Comparison of ENCODE assay signal across 13 mouse cellular contexts in the genomic region with DNA sequence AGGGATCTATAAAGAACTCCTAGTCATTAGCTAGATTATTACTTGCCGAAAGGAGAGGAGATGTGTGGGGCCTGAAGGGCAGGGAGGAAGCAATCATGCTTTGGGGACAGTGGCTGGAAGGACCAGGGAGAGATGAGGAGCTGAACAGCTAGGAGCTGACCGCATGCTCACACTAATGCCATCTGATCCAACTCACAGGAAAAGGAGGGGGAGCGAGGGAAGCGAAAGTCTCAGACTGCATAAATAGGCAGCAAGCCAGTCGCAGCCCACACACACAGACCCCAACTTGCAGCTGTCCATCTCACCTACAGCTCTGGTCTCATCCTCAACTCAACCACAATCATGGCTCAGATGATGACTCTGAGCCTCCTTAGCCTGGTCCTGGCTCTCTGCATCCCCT. TPM values are rescaled to one million over a fixed set of nuclear protein-coding genes. Genes with fewer than 3 reads are reported as not detected.
DNase-seq lines count a peak whose midpoint lies in the region; ATAC-seq and TF ChIP-seq lines count a peak whose summit lies in the region.
"Not testable (repeated sequence)": the region's sequence is repeated elsewhere in the genome, so short reads cannot be mapped to it uniquely, and the experiment has no call there.
"Had no signal": no experiment of that assay in that cellular context is flagged by ENCODE, and none has a peak within 500 bp of the region (broad histone marks: within the 10 kb centered on the region; RNA-seq: fewer than 3 reads in every experiment).

A gene (plus strand): TSS at position 301 of the 400 bp plus-strand sequence.

- ATAC-seq in embryonic facial prominence, embryonic 11.5 days (replicated peaks; ENCODE audit: insufficient number of reproducible peaks, low FRiP score, low TSS enrichment, low read depth); intestine, postnatal 0 days: not testable (repeated sequence)

- not testable (repeated sequence) for H3K9ac ChIP-seq in embryonic facial prominence, embryonic 11.5 days (replicated peaks; ENCODE audit: low read length); intestine, postnatal 0 days (ENCODE audit: low read depth, low read length)

- not testable (repeated sequence) for H3K27ac ChIP-seq in embryonic facial prominence, embryonic 11.5 days (replicated peaks; ENCODE audit: low read depth, low read length); intestine, postnatal 0 days (ENCODE audit: low read depth, low read length)

- not testable (repeated sequence) for DNase-seq in embryonic facial prominence, embryonic 11.5 days (ENCODE audit: low spot score); heart, adult 18-20 months; heart, postnatal 14 days; layer of hippocampus, adult 8-10 months (ENCODE audit: low spot score in 2 of 2); left cerebral cortex, adult 18-20 months (ENCODE audit: low spot score in 2 of 2); left cerebral cortex, postnatal 25 days (ENCODE audit: low spot score in 2 of 2)

- H3K27me3 ChIP-seq in embryonic facial prominence, embryonic 11.5 days (ENCODE audit: control insufficient read depth, insufficient read depth, low read length); intestine, postnatal 0 days (replicated peaks; ENCODE audit: control insufficient read depth, insufficient read depth, low read length): not testable (repeated sequence)

- H3K4me3 ChIP-seq in embryonic facial prominence, embryonic 11.5 days (ENCODE audit: low read depth, low read length); intestine, postnatal 0 days (ENCODE audit: low read depth, low read length): not testable (repeated sequence)

- H3K9me3 ChIP-seq in embryonic facial prominence, embryonic 11.5 days (replicated peaks; ENCODE audit: control insufficient read depth, low read length); intestine, postnatal 0 days (ENCODE audit: control insufficient read depth): not testable (repeated sequence)

- not testable (repeated sequence) for TF ChIP-seq CTCF in intestine, postnatal 0 days (IDR thresholded peaks at IDR 0.05; ENCODE audit: low read depth)

- H3K4me2 ChIP-seq in embryonic facial prominence, embryonic 11.5 days (ENCODE audit: low read depth, low read length); intestine, postnatal 0 days (replicated peaks; ENCODE audit: low read depth): not testable (repeated sequence)

- no CpG with 5 or more reads among the region's 5 CpGs for WGBS in embryonic facial prominence, embryonic 11.5 days
- no CpG with 5 or more reads among the region's 5 CpGs for WGBS in intestine, postnatal 0 days

- not testable (repeated sequence) for H3K4me1 ChIP-seq in embryonic facial prominence, embryonic 11.5 days (ENCODE audit: control insufficient read depth, insufficient read depth, low read length); intestine, postnatal 0 days (replicated peaks; ENCODE audit: control insufficient read depth, insufficient read depth, low read length)

- intact Hi-C loops in heart, postnatal 14 days (cut with DNase I); left cerebral cortex, postnatal 25 days (cut with DNase I): not testable (repeated sequence)

- not testable (repeated sequence) for H3K36me3 ChIP-seq in embryonic facial prominence, embryonic 11.5 days (replicated peaks; ENCODE audit: control insufficient read depth, insufficient read depth, low read depth, low read length); intestine, postnatal 0 days (ENCODE audit: control insufficient read depth, insufficient read depth)

RNA-seq across cellular contexts. Expression of the gene that starts here (rescaled TPM):
- polyA plus RNA-seq in embryonic facial prominence, embryonic 11.5 days (2014; fragmentation: Nextera tagmentation; extraction: Ambion mirVana) = 10.1 TPM in 1 of 2 replicates, not detected in the other
- 10 to 100 TPM; 37.8 to 38.7 TPM for total RNA-seq in heart, adult 18-20 months (2021)
- total RNA-seq in heart, postnatal 14 days (2021) = 10 to 100 TPM; 22.7 to 23.8 TPM
- 5.7 and 12.4 TPM in 2 replicates for polyA plus RNA-seq in intestine, postnatal 0 days (2015; fragmentation: Nextera tagmentation; extraction: Ambion mirVana)
- total RNA-seq in layer of hippocampus, adult 8-10 months (2022) = 10 to 100 TPM in 3 of 4 experiments, not detected in 1; 14.1 to 17.8 (median 15.9) TPM
- 10 to 100 TPM; 36.2 to 38.3 TPM for total RNA-seq in left cerebral cortex, adult 18-20 months (2021)
- 10 to 100 TPM; 22.3 to 26.4 TPM for total RNA-seq in left cerebral cortex, postnatal 25 days (2021)
- polyA plus RNA-seq: CD4-positive, CD25-positive, alpha-beta regulatory T cell, adult 4 months; forebrain, embryonic 16.5 days; G1E; gonadal fat pad, adult 2 months; hindbrain, embryonic 12.5 days; hindbrain, embryonic 16.5 days had no signal
